Mouse (Mus musculus) gastrocnemius, postnatal 10 days (tissue): Measurements from ENCODE around the gene Ifi27l2a. TPM values are rescaled to one million over a fixed set of nuclear protein-coding genes. Genes with fewer than 3 reads are reported as not detected.

Experiments used
- DNase-seq: peaks from one replicate; pipeline ENCODE4 v3.0.0; 2021; ENCODE audit warnings: mixed read lengths
- total RNA-seq, 2 experiments: library from RNA; stranded (reverse); gene quantifications; 2 replicates each; pipeline ENCODE4 v1.2.3; 2021

The Ifi27l2a gene
- total RNA-seq, 2 experiments from 2014 or later = 7.7 to 7.8 TPM

DNA sequence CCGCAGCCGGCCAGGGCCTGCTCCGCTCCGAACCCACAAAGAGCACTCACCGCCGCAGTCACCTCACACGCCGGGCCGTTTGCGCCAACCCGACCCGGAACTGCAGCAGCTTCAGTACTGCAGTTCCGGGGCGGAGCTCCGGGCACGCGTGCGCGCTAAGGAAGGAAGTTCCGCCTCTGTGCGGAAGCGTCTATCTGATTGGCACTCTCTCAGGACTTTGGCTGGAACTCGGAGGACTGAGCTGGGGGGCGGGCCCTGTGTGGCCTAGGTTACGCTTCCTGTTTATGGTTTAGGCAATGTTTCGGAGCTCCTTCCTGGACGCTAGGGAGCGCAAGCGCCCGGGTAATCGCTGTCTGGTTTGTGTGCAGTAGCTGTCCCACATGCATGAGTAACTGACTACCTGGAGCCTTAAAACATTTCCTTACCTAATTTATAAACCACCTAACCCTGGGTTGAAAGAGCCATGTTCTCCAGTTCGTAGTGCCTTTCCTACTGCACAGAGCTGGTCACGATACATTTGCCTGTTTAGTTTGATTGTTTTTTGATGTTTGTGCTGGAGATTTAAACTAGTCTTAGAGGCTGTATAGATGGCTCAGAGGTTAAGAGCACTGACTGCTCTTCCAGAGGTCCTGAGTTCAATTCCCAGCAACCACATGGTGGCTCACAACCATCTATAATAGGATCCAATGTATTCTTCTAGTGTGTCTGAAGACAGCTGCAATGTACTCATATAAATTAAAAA lies 17.6 kb downstream of the Ifi27l2a start, which contains the start of gene Ddx24:
Gene Ddx24 (minus strand): TSS at position 102 of the 742 bp plus-strand sequence.
- DNase-seq = peak; percentile 93

DNA sequence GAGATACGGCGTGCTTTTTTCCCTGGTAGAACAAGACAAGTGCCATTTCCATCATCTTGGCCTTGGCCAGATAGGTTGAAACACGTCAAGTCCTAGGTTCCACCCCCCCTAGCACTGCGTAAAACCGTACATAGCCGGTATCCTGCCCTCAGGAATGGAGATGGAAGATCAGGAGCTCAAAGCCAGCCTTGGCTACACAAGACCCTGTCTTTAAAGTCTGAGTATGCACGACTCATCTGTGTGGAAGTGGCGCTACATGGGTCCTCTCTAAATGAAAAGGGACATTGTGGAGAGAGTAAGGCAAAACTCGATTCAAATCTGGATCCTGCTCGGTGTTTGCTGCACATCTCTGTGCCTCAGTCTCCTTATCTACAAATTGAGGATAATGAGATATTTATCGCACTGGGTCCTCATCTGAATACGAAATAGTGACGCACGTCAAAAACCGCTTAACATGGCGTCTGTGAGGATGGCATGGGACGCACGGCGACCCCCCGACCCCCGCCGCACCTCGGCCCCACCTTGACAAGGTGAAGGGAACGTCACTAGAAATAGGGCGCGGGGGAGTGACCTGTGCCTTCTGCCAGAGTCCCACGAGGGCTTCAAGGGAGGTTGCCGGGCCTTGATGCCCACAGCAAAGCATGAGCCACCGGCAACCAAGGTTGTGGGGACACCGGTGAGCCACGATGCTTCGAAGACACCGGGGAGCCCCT lies 18.3 kb downstream of the Ifi27l2a start:
- DNase-seq = no peak

GRCm38 (mm10) chr12:103408144-103408543 lies 35.3 kb downstream of the Ifi27l2a start:
- no peak for DNase-seq

- DNase-seq = no peak
Measured at GRCm38 (mm10) chr12:103407720-103408119, 35.8 kb downstream of the Ifi27l2a start, which contains the start of gene 9330161L09Rik. TSS of gene 9330161L09Rik (minus strand) at chr12:103407820.

DNA sequence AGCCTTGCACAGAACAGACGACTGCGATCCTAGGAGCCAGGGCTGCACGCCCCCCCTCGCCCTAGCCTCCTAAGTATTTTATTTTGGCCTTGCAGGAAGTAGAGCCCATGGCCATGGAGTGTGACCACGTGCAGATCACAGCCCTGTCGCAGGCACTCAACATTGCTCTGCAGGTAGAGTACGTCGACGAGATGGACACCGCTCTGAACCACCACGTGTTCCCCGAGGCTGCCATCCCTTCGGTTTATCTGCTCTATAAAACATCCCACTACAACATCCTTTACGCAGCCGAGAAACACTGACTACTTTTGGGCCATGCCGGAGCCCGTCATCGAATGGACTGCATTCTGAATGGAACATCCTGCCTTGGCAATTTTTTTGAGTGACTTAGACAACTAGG lies 39.3 kb downstream of the Ifi27l2a start:
- DNase-seq = no peak

DNA sequence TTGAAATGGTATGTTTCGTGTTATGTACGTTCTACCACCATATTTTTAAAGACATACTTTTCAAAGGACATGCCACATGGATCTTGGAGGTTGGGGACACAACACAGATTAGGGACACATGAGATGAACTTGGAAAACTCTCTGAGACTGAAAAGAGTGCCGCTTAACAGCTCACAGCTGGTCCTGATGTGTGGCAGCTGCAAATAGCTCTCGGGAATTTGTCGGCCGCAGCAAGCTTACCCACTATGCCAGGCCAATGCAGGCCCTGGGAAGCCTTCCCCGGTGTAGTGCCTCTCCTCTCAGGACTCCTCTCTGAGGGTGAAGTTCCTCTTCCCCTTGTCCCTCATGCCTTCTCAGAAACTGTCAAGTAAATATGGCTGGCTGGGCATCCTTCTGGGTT lies 46.7 kb downstream of the Ifi27l2a start:
- no peak for DNase-seq

- no peak for DNase-seq
Measured at GRCm38 (mm10) chr12:103395486-103396275, 47.8 kb downstream of the Ifi27l2a start.

DNA sequence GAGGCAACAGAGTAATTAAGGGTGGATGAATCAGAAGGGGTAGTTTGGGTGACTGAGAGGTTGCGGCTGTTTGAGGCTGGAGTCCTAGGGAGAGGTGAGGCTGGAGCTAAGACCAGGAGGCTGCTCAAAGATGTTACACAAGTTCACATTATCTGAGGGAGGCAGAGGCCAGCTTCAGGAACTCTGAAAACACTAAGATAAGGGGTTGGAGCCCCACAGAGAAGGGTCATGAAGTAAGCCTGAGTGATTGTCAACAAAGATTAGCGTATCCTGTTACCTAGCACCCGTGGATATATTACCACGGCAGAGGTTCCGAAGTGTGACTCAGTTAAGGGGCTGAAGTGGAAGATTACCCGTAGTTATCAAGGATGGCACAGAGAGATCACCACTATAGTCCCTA lies 50.0 kb downstream of the Ifi27l2a start:
- DNase-seq = no peak

Other genes starting within 250 kb of the Ifi27l2a start
- 1 to 10 TPM; 1.3 to 2.1 TPM for gene Prima1, start 201.5 kb downstream of the Ifi27l2a start, total RNA-seq
- not detected for gene Fam181a, start 132.7 kb downstream of the Ifi27l2a start, total RNA-seq
- gene Asb2, start 87.7 kb downstream of the Ifi27l2a start, total RNA-seq = 100 to 1,000 TPM; 104 to 141 TPM
- gene Otub2, start 55.0 kb downstream of the Ifi27l2a start, total RNA-seq = 1 to 10 TPM; 3.5 to 3.7 TPM
- gene 9330161L09Rik, start 35.9 kb downstream of the Ifi27l2a start, total RNA-seq = under 1 TPM; 0.80 to 0.88 TPM
- gene Ddx24, start 17.9 kb downstream of the Ifi27l2a start, total RNA-seq = 10 to 100 TPM; 45.5 to 48.7 TPM
- 100 to 1,000 TPM; 104 to 113 TPM for gene Ifi27, start 9.5 kb downstream of the Ifi27l2a start, total RNA-seq
- not detected for gene Ifi27l2b, start 13.5 kb upstream of the Ifi27l2a start, total RNA-seq
- under 1 TPM; 0.25 to 0.87 TPM for gene Ppp4r4, start 88.6 kb upstream of the Ifi27l2a start, total RNA-seq
- gene Serpina10, start 187.8 kb upstream of the Ifi27l2a start, total RNA-seq = not detected
- under 1 TPM in 1 of 2 experiments, not detected in 1; 0.16 TPM for gene Serpina6, start 213.5 kb upstream of the Ifi27l2a start, total RNA-seq
- gene Serpina16, start 232.5 kb upstream of the Ifi27l2a start, total RNA-seq = not detected